In genomic region chr1:59763164-59763768, GRCm38 (mm10) we compare ENCODE assay signal across 8 mouse cellular contexts. TPM values are rescaled to one million over a fixed set of nuclear protein-coding genes. Genes with fewer than 3 reads are reported as not detected.
A peak's percentile ranks its signal among the peaks of the same experiment; 100 is the strongest.
DNase-seq lines count a peak whose midpoint lies in the region; ATAC-seq and TF ChIP-seq lines count a peak whose summit lies in the region.

Gene Bmpr2 (plus strand): TSS chr1:59763400.

- H3K4me3 ChIP-seq in MEL (ENCODE audit: control insufficient read depth in 1 of 2, insufficient read depth in 1 of 2, low read depth in 2 of 2, low read length in 2 of 2), result peak within 1 kb of the TSS; percentile 97
- peak within 1 kb of the TSS; percentile 97 for H3K4me3 ChIP-seq in cerebellum, adult 2 months (replicated peaks; ENCODE audit: insufficient read depth, low read depth, low read length)
- H3K4me3 ChIP-seq in forebrain, postnatal 0 days (ENCODE audit: low read depth, low read length), result peak within 1 kb of the TSS; percentile 96
- H3K4me3 ChIP-seq in layer of hippocampus, adult 2 months, result peak within 1 kb of the TSS; percentile 94
- peak within 1 kb of the TSS; percentile 94 for H3K4me3 ChIP-seq in lung, adult 2 months (replicated peaks; ENCODE audit: extremely low read depth, low read depth, low read length)
- H3K4me3 ChIP-seq in neural tube, embryonic 15.5 days (replicated peaks), result peak within 1 kb of the TSS; percentile 99

- DNase-seq in MEL (ENCODE audit: low read depth, low spot score), result peak; percentile 88
- peak; percentile 85 to 86 for DNase-seq in cerebellum, adult 2 months
- peak; percentile 92 for DNase-seq in forebrain, postnatal 0 days
- peak; percentile 89 to 91 for DNase-seq in heart, postnatal 36 days
- DNase-seq in layer of hippocampus, adult 2 months (ENCODE audit: low spot score in 2 of 2), result peak; percentile 80 to 86
- peak; percentile 87 for DNase-seq in lung, adult 2 months
- peak; percentile 90 for DNase-seq in testis, postnatal 14 days (ENCODE audit: low spot score)

- no peaks in the 10 kb centered on the region for H3K27me3 ChIP-seq in MEL (ENCODE audit: control insufficient read depth in 1 of 2, insufficient read depth in 2 of 2, low read length in 2 of 2)
- H3K27me3 ChIP-seq in cerebellum, adult 2 months (ENCODE audit: control insufficient read depth, insufficient read depth, low read length), result no peaks in the 10 kb centered on the region
- no peaks in the 10 kb centered on the region for H3K27me3 ChIP-seq in forebrain, postnatal 0 days (ENCODE audit: insufficient read depth, low read length)
- no peaks in the 10 kb centered on the region for H3K27me3 ChIP-seq in neural tube, embryonic 15.5 days (replicated peaks)

- peaks cover 0 to 17% of the 10 kb centered on the region in 2 experiments; a peak in 2 of 4 replicates for H3K36me3 ChIP-seq in MEL (ENCODE audit: control insufficient read depth in 1 of 2, insufficient read depth in 2 of 2, low read length in 2 of 2)
- H3K36me3 ChIP-seq in forebrain, postnatal 0 days (ENCODE audit: insufficient read depth), result no peaks in the 10 kb centered on the region
- H3K36me3 ChIP-seq in neural tube, embryonic 15.5 days, result no peaks in the 10 kb centered on the region

- H3K27ac ChIP-seq in MEL (ENCODE audit: control insufficient read depth, low read depth, low read length), result peak within 1 kb of the TSS; percentile 87
- peak within 1 kb of the TSS; percentile 90 for H3K27ac ChIP-seq in cerebellum, adult 2 months (ENCODE audit: insufficient read depth, low read length)
- peak within 1 kb of the TSS; percentile 97 for H3K27ac ChIP-seq in forebrain, postnatal 0 days (ENCODE audit: low read depth, low read length)
- H3K27ac ChIP-seq in layer of hippocampus, adult 2 months, result peak within 1 kb of the TSS; percentile 97
- H3K27ac ChIP-seq in neural tube, embryonic 15.5 days (replicated peaks), result peak within 1 kb of the TSS; percentile 99

- under 1% methylated on average over 56 of the region's 75 CpGs for WGBS in cerebellum, adult 2 months
- WGBS in forebrain, postnatal 0 days, result 1% methylated on average over 54 of the region's 75 CpGs
- 2% methylated on average over 62 of the region's 75 CpGs for WGBS in lung, adult 2 months
- 0% methylated on average over 48 of the region's 75 CpGs for WGBS in neural tube, embryonic 15.5 days

- peak; percentile 91 for ATAC-seq in forebrain, postnatal 0 days
- ATAC-seq in neural tube, embryonic 15.5 days (ENCODE audit: low FRiP score), result peak; percentile 93

- TF ChIP-seq POLR2A in MEL (IDR thresholded peaks at IDR 0.05; ENCODE audit: control insufficient read depth in 1 of 2, insufficient read depth in 1 of 2, low read depth in 1 of 2, low read length in 2 of 2, poor library complexity in 1 of 2), result peak; percentile 90 to 97
- TF ChIP-seq POLR2A in cerebellum, adult 2 months (IDR thresholded peaks at IDR 0.05; ENCODE audit: borderline replicate concordance, insufficient read depth, low read length), result peak; percentile 89
- TF ChIP-seq POLR2A in lung, adult 2 months (IDR thresholded peaks at IDR 0.05; ENCODE audit: borderline replicate concordance, extremely low read depth, low read depth, low read length), result peak; percentile 96

- H3K9ac ChIP-seq in MEL (ENCODE audit: control insufficient read depth, low read depth, low read length, poor library complexity, severe bottlenecking), result peak within 1 kb of the TSS; percentile 99
- peak within 1 kb of the TSS; percentile 77 for H3K9ac ChIP-seq in forebrain, postnatal 0 days
- H3K9ac ChIP-seq in neural tube, embryonic 15.5 days (replicated peaks), result peak within 1 kb of the TSS; percentile 94

- peaks cover 28% of the 10 kb centered on the region for H3K79me2 ChIP-seq in MEL (ENCODE audit: control insufficient read depth, insufficient read depth, low read length, poor library complexity)

- TF ChIP-seq EP300 in MEL (IDR thresholded peaks at IDR 0.05; ENCODE audit: low read depth in 1 of 2, low read length in 2 of 2), result no peak

- peaks cover 5 to 19% of the 10 kb centered on the region in 2 experiments; a peak in 3 of 4 replicates for H3K4me1 ChIP-seq in MEL (ENCODE audit: control insufficient read depth in 1 of 2, insufficient read depth in 2 of 2, low read length in 2 of 2)
- H3K4me1 ChIP-seq in cerebellum, adult 2 months (ENCODE audit: control insufficient read depth, insufficient read depth, low read length), result peaks cover 3% of the 10 kb centered on the region; the same call in 1 of the 2 replicates
- 0 out of 2 replicates have a peak, but pooled peaks cover 4% of the 10 kb centered on the region for H3K4me1 ChIP-seq in forebrain, postnatal 0 days (ENCODE audit: insufficient read depth)
- peaks cover 10% of the 10 kb centered on the region for H3K4me1 ChIP-seq in lung, adult 2 months (ENCODE audit: control insufficient read depth, insufficient read depth, low read length)
- H3K4me1 ChIP-seq in neural tube, embryonic 15.5 days, result peaks cover 16% of the 10 kb centered on the region

- peak within 1 kb of the TSS; percentile 77 for H3K4me2 ChIP-seq in forebrain, postnatal 0 days (ENCODE audit: low read depth)
- peak within 1 kb of the TSS; percentile 78 for H3K4me2 ChIP-seq in neural tube, embryonic 15.5 days

- no peaks in the 10 kb centered on the region for H3K9me3 ChIP-seq in MEL (replicated peaks; ENCODE audit: insufficient read depth, low read length)
- H3K9me3 ChIP-seq in forebrain, postnatal 0 days (ENCODE audit: low read length), result no peaks in the 10 kb centered on the region
- H3K9me3 ChIP-seq in neural tube, embryonic 15.5 days (replicated peaks), result no peaks in the 10 kb centered on the region

- intact Hi-C loops in heart, postnatal 36 days (cut with DNase I), result loop anchor here (5.0 to 10.0 kb wide), 3 partner anchors 61 to 112 kb away; no protein-coding TSS in a partner anchor

- no peak for TF ChIP-seq RAD21 in MEL (IDR thresholded peaks at IDR 0.05; ENCODE audit: low read depth, low read length)

- TF ChIP-seq CTCF in MEL (IDR thresholded peaks at IDR 0.05 in 2 of 3, conservative IDR thresholded peaks at IDR 0.05 in 1 of 3; ENCODE audit: control insufficient read depth in 1 of 3, insufficient read depth in 1 of 3, low read depth in 2 of 3, low read length in 3 of 3, poor library complexity in 1 of 3, severe bottlenecking in 1 of 3), result peak in 1 of 3 experiments; percentile 20; a peak in 1 of 6 replicates
- no peak for TF ChIP-seq CTCF in cerebellum, adult 2 months (IDR thresholded peaks at IDR 0.05; ENCODE audit: borderline replicate concordance, insufficient read depth, low read depth, low read length)
- TF ChIP-seq CTCF in forebrain, postnatal 0 days (IDR thresholded peaks at IDR 0.05; ENCODE audit: low read depth), result peak; percentile 21
- TF ChIP-seq CTCF in layer of hippocampus, adult 2 months (conservative IDR thresholded peaks at IDR 0.05), result peak; percentile 60
- TF ChIP-seq CTCF in lung, adult 2 months (IDR thresholded peaks at IDR 0.05; ENCODE audit: insufficient read depth, low read length), result no peak

TF ChIP-seq in MEL, 35 proteins besides CTCF, POLR2A, EP300 and RAD21 (continues in another document):
- TF ChIP-seq ZMIZ1 (IDR thresholded peaks at IDR 0.05; ENCODE audit: low read depth, low read length) (peak; percentile 92), HCFC1 (IDR thresholded peaks at IDR 0.05; ENCODE audit: low read depth, low read length) (peak; percentile 53), MEF2A (IDR thresholded peaks at IDR 0.05; ENCODE audit: extremely low read depth, insufficient replicate concordance, low read depth, low read length, poor library complexity, severe bottlenecking) (no peak), ZNF384 (IDR thresholded peaks at IDR 0.05; ENCODE audit: low read depth, low read length) (no peak), UBTF (IDR thresholded peaks at IDR 0.05; ENCODE audit: borderline replicate concordance, insufficient read depth, low read depth, low read length) (no peak), MYB (IDR thresholded peaks at IDR 0.05; ENCODE audit: low read depth, low read length) (no peak), GABPA (IDR thresholded peaks at IDR 0.05; ENCODE audit: low read depth, low read length) (no peak), GATA1 (IDR thresholded peaks at IDR 0.05; ENCODE audit: low read depth, low read length) (no peak), KAT2A (conservative IDR thresholded peaks at IDR 0.05; ENCODE audit: low read depth, low read length) (no peak), NELFE (IDR thresholded peaks at IDR 0.05; ENCODE audit: low read depth, low read length) (peak; percentile 95), ZKSCAN1 (IDR thresholded peaks at IDR 0.05; ENCODE audit: low read depth, low read length) (no peak), MAZ (IDR thresholded peaks at IDR 0.05; ENCODE audit: low read depth, low read length) (no peak; the same call in 1 of the 2 replicates), ETS1 (IDR thresholded peaks at IDR 0.05; ENCODE audit: low read depth, low read length) (no peak), CHD2 (IDR thresholded peaks at IDR 0.05; ENCODE audit: low read length) (no peak), TBP (IDR thresholded peaks at IDR 0.05; ENCODE audit: low read depth, low read length) (peak; percentile 67), MAFK (IDR thresholded peaks at IDR 0.05; ENCODE audit: borderline replicate concordance, low read depth, low read length) (no peak), ELF1 (IDR thresholded peaks at IDR 0.05; ENCODE audit: low read depth, low read length) (no peak), TAL1 (IDR thresholded peaks at IDR 0.05; ENCODE audit: low read length) (no peak), ZC3H11A (IDR thresholded peaks at IDR 0.05; ENCODE audit: low read depth, low read length) (no peak), USF2 (IDR thresholded peaks at IDR 0.05; ENCODE audit: borderline replicate concordance in 1 of 2, insufficient read depth in 1 of 2, low read depth in 1 of 2, low read length in 2 of 2) (no peak), SIN3A (IDR thresholded peaks at IDR 0.05; ENCODE audit: low read length) (no peak), SMC3 (IDR thresholded peaks at IDR 0.05; ENCODE audit: low read depth, low read length) (no peak), MAX (IDR thresholded peaks at IDR 0.05; ENCODE audit: low read length) (no peak; the same call in 1 of the 2 replicates), POLR2AphosphoS5 (IDR thresholded peaks at IDR 0.05; ENCODE audit: borderline replicate concordance, low read depth, low read length) (0 out of 2 replicates have a peak, but pooled peaks have one; percentile 64)

RNA-seq across cellular contexts. Expression of gene Bmpr2, which starts in this region (rescaled TPM):
- 2.3 and 2.6 TPM in 2 replicates for total RNA-seq in MEL (2012; rRNA removed)
- 10 to 100 TPM in 1 of 2 experiments, 1 to 10 TPM in 1; 3.1 to 18.6 TPM for polyA plus RNA-seq in MEL (2012; ENCODE audit: insufficient read depth in 1 of 2, insufficient read length in 2 of 2, low read depth in 1 of 2, low replicate concordance in 2 of 2, missing spikeins in 1 of 2)
- polyA plus RNA-seq in cerebellum, adult 2 months (2012; rRNA removed), result 22.1 and 23.7 TPM in 2 replicates
- 59.8 and 71.4 TPM in 2 replicates for total RNA-seq in forebrain, postnatal 0 days (2014; rRNA removed)
- polyA plus RNA-seq in forebrain, postnatal 0 days (2015; fragmentation: Nextera tagmentation; extraction: Ambion mirVana), result 5.5 and 8.9 TPM in 2 replicates
- 10 to 100 TPM; 46.1 to 46.3 TPM for total RNA-seq in heart, postnatal 36 days (2021)
- 10 to 100 TPM; 90.3 to 91.2 TPM for total RNA-seq in layer of hippocampus, adult 2 months (2021)
- polyA plus RNA-seq in lung, adult 2 months (2012; rRNA removed), result 41.0 and 55.7 TPM in 2 replicates
- 9.4 and 10.5 TPM in 2 replicates for polyA plus RNA-seq in neural tube, embryonic 15.5 days (2015; fragmentation: Nextera tagmentation; extraction: Ambion mirVana)

Comparison
In these comparisons a context has a peak if more than half of its experiments do, and no peak if none do; other contexts are left out.
1. Peak in every context shown above with its lines: DNase-seq, ATAC-seq, H3K4me3 ChIP-seq and H3K27ac ChIP-seq.
2. RNA of gene Bmpr2 (total RNA-seq): 90.3 to 91.2 TPM in layer of hippocampus, adult 2 months, 59.8 to 71.4 TPM in forebrain, postnatal 0 days and 46.1 to 46.3 TPM in heart, postnatal 36 days; 2.3 to 2.6 TPM in MEL; every median in the first group is over 10 times any median in the second.
3. CTCF ChIP-seq: peak in forebrain, postnatal 0 days (single experiment) and layer of hippocampus, adult 2 months (single experiment); none in cerebellum, adult 2 months (single experiment) and lung, adult 2 months (single experiment).